Mouse (Mus musculus): ENCODE results near the gene 9930104L06Rik. TPM values are rescaled to one million over a fixed set of nuclear protein-coding genes. Genes with fewer than 3 reads are reported as not detected.

Gene 9930104L06Rik
- 9.8 TPM for polyA plus RNA-seq (2017; shearing (Covaris generic))

GRCm38 (mm10) chr4:124936613-124937471, at the start of gene 9930104L06Rik:
Gene 9930104L06Rik, plus strand, starts transcription at chr4:124937048.

GRCm38 (mm10) chr4:124939211-124939610, 2.4 kb downstream of the 9930104L06Rik start, which contains the start of gene Cdca8:
Gene Cdca8, minus strand, starts transcription at chr4:124939311.

GRCm38 (mm10) chr4:124985671-124986602, 49.1 kb downstream of the 9930104L06Rik start, which contains the start of gene Rspo1:
Gene Rspo1, plus strand, starts transcription at chr4:124986430.

Other genes with a start within 250 kb of the 9930104L06Rik start
- gene Utp11, start 243.4 kb upstream of the 9930104L06Rik start, polyA plus RNA-seq (2017; shearing (Covaris generic)) = 34.0 TPM
- gene Fhl3, start 236.3 kb upstream of the 9930104L06Rik start, polyA plus RNA-seq (2017; shearing (Covaris generic)) = 0.76 TPM
- gene Sf3a3, start 222.3 kb upstream of the 9930104L06Rik start, polyA plus RNA-seq (2017; shearing (Covaris generic)) = 97.9 TPM
- gene Inpp5b, start 195.2 kb upstream of the 9930104L06Rik start, polyA plus RNA-seq (2017; shearing (Covaris generic)) = 142 TPM
- 16.9 TPM for gene Mtf1, start 134.9 kb upstream of the 9930104L06Rik start, polyA plus RNA-seq (2017; shearing (Covaris generic))
- gene Yrdc, start 86.4 kb upstream of the 9930104L06Rik start, polyA plus RNA-seq (2017; shearing (Covaris generic)) = 154 TPM
- gene 1110065P20Rik, start 85.9 kb upstream of the 9930104L06Rik start, polyA plus RNA-seq (2017; shearing (Covaris generic)) = 24.0 TPM
- 2.3 TPM for gene Maneal, start 74.9 kb upstream of the 9930104L06Rik start, polyA plus RNA-seq (2017; shearing (Covaris generic))
- gene Epha10, start 56.1 kb upstream of the 9930104L06Rik start, polyA plus RNA-seq (2017; shearing (Covaris generic)) = not detected
- 1.5 TPM for gene Cdca8, start 2.3 kb downstream of the 9930104L06Rik start, polyA plus RNA-seq (2017; shearing (Covaris generic))
- not detected for gene Rspo1, start 49.4 kb downstream of the 9930104L06Rik start, polyA plus RNA-seq (2017; shearing (Covaris generic))
- 109 TPM for gene Gnl2, start 79.5 kb downstream of the 9930104L06Rik start, polyA plus RNA-seq (2017; shearing (Covaris generic))
- not detected for gene Dnali1, start 128.7 kb downstream of the 9930104L06Rik start, polyA plus RNA-seq (2017; shearing (Covaris generic))
- 40.9 TPM for gene Snip1, start 129.6 kb downstream of the 9930104L06Rik start, polyA plus RNA-seq (2017; shearing (Covaris generic))
- gene Meaf6, start 148.1 kb downstream of the 9930104L06Rik start, polyA plus RNA-seq (2017; shearing (Covaris generic)) = 47.3 TPM
- gene Zc3h12a, start 190.8 kb downstream of the 9930104L06Rik start, polyA plus RNA-seq (2017; shearing (Covaris generic)) = 43.1 TPM